Mouse (Mus musculus) kidney, postnatal 0 days (tissue): ENCODE measurements at regions not wholly inside any gene's neighbourhood (a gene's known extent, or its start where the extent isn't known, plus 50 kb on each side); places are given as distances from the start of the nearest gene placed in this dataset.
A peak's percentile ranks its signal among the peaks of the same experiment; 100 is the strongest.

Experiments
- ATAC-seq: fragments of 200-750 bp; cut with Nextera tagmentation; replicated peaks from 2 replicates; pipeline ENCODE4 v1.8.0; 2017; ENCODE audit warnings: low read depth, moderate number of reproducible peaks, moderate TSS enrichment, moderate library complexity; ENCODE audit not compliant: low FRiP score
- DNase-seq: peaks from one replicate; pipeline ENCODE4 v3.0.0-alpha.2; 2016; ENCODE audit warnings: low spot score
- H3K27ac ChIP-seq: fragments of 300-500 bp; sonication (generic); 2 replicates; pipeline ENCODE4 v1.5.1; 2014; ENCODE audit warnings: mild to moderate bottlenecking
- H3K27me3 ChIP-seq: fragments of 300-500 bp; sonication (generic); 2 replicates; pipeline ENCODE4 v1.6.1; 2014; ENCODE audit warnings: low read length, mixed read lengths; ENCODE audit not compliant: insufficient read depth
- H3K36me3 ChIP-seq: fragments of 300-500 bp; sonication (generic); 2 replicates; pipeline ENCODE4 v1.6.1; 2014; ENCODE audit warnings: low read length, mixed read lengths; ENCODE audit not compliant: insufficient read depth
- H3K4me1 ChIP-seq: fragments of 300-500 bp; sonication (generic); replicated peaks from 2 replicates; pipeline ENCODE4 v1.6.1; 2014; ENCODE audit warnings: antibody characterized with exemption, low read length, mixed read lengths; ENCODE audit not compliant: insufficient read depth
- H3K4me2 ChIP-seq: fragments of 300-500 bp; sonication (generic); 2 replicates; pipeline ENCODE4 v1.6.1; 2014; ENCODE audit warnings: mild to moderate bottlenecking, low read length, moderate library complexity, mixed read lengths
- H3K4me3 ChIP-seq: fragments of 300-500 bp; sonication (generic); replicated peaks from 2 replicates; pipeline ENCODE4 v1.5.1; 2014; ENCODE audit warnings: low read depth, low read length
- H3K9ac ChIP-seq: fragments of 300-500 bp; sonication (generic); 2 replicates; pipeline ENCODE4 v1.6.1; 2014; ENCODE audit warnings: low read depth, low read length
- H3K9me3 ChIP-seq: fragments of 300-500 bp; sonication (generic); replicated peaks from 2 replicates; pipeline ENCODE4 v1.6.1; 2016; ENCODE audit warnings: low read length, inconsistent platforms, mixed read lengths
- CTCF ChIP-seq: IDR thresholded peaks from 2 replicates; pipeline ENCODE4 v1.5.1; 2016; ENCODE audit warnings: antibody characterized with exemption, low read depth, mild to moderate bottlenecking, moderate library complexity
- WGBS: fragments of 180-500 bp; shearing (Covaris S2); extraction: QIAGEN DNeasy Blood & Tissue Kit; methylation state at CpG from one replicate; pipeline ENCODE4 v1.1.7; 2014; 5-methylcytosine and 5-hydroxymethylcytosine counted together

DNA sequence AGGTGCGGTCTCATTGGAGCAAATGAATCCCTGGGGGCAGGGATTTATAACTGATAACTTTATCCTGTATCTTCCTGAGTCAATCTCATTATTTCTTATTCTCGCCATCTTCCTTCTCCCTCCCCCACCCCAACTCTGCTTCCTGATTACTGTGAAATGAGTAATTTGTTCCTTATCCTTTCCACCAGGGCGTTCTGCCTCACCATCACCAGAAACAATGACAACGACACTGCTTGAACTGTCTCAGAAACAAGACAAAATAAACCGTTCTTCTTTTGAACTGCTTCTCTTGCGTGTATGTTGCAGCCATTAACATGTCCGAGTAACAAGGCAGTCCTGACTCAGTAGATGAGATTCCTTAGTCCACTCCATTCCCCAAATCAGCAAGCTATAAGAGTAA is 246.0 kb upstream of the Trib2 start:
- Histone ChIP-seq H3K9ac (no peak overlapping the region), H3K4me3 (no peak overlapping the region), H3K4me2 (no peak overlapping the region), H3K4me1 (no peaks in the 10 kb centered on the region), H3K27ac (no peak overlapping the region), H3K36me3 (no peaks in the 10 kb centered on the region), H3K27me3 (no peaks in the 10 kb centered on the region), H3K9me3 (no peaks in the 10 kb centered on the region)
- ATAC-seq (no peak), DNase-seq (no peak)
- 85% methylated on average over 7 of the region's 7 CpGs for WGBS
- TF ChIP-seq CTCF = no peak

DNA sequence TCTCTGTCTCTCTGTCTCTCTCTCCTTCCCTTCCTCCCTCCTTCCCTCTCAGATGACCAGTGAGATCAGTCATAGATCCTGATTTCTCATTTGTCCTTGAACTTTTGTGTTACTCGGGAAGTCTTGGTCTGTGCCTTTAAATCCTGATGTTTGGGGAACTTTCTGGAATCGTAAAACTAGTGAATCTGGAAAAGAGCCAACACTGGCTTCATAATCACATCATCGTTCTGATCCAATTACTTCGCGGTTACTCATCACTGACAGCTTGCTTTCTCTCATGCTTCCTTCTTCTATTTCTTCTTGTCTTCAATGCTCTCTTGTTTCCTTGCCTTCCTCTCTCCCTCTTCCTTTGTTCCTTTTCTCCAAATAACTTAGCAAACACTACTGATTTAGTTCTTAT is 243.7 kb upstream of the Trib2 start:
- Histone ChIP-seq H3K4me1 (no peaks in the 10 kb centered on the region), H3K36me3 (no peaks in the 10 kb centered on the region), H3K27ac (no peak overlapping the region), H3K27me3 (no peaks in the 10 kb centered on the region), H3K4me3 (no peak overlapping the region), H3K4me2 (no peak overlapping the region), H3K9ac (no peak overlapping the region), H3K9me3 (no peaks in the 10 kb centered on the region)
- DNase-seq = peak; percentile 50
- ATAC-seq = no peak
- no peak for TF ChIP-seq CTCF
- WGBS = 46% methylated on average over 5 of the region's 5 CpGs

GRCm38 (mm10) chr12:16058255-16058654 is 241.5 kb upstream of the Trib2 start:
- ATAC-seq (no peak), DNase-seq (no peak)
- WGBS = 75% methylated on average over 3 of the region's 3 CpGs
- TF ChIP-seq CTCF = no peak
- H3K4me3 ChIP-seq = no peak overlapping the region
- H3K27me3 ChIP-seq = no peaks in the 10 kb centered on the region
- H3K9me3 ChIP-seq = no peaks in the 10 kb centered on the region
- H3K4me1 ChIP-seq = no peaks in the 10 kb centered on the region
- no peak overlapping the region for H3K9ac ChIP-seq
- no peaks in the 10 kb centered on the region for H3K36me3 ChIP-seq
- H3K27ac ChIP-seq = no peak overlapping the region
- H3K4me2 ChIP-seq = no peak overlapping the region

GRCm38 (mm10) chr12:16056831-16057230 is 240.1 kb upstream of the Trib2 start:
- Histone ChIP-seq H3K4me3 (no peak overlapping the region), H3K4me1 (no peaks in the 10 kb centered on the region), H3K9ac (no peak overlapping the region), H3K27ac (no peak overlapping the region), H3K9me3 (no peaks in the 10 kb centered on the region), H3K4me2 (no peak overlapping the region), H3K36me3 (no peaks in the 10 kb centered on the region), H3K27me3 (no peaks in the 10 kb centered on the region)
- no peak for TF ChIP-seq CTCF
- ATAC-seq (no peak), DNase-seq (no peak)
- WGBS = 64% methylated on average over 2 of the region's 2 CpGs

GRCm38 (mm10) chr12:16056216-16056615 is 239.5 kb upstream of the Trib2 start:
- WGBS = 38% methylated on average over 1 of the region's 1 CpGs
- Histone ChIP-seq H3K9ac (no peak overlapping the region), H3K4me1 (no peaks in the 10 kb centered on the region), H3K4me2 (no peak overlapping the region), H3K9me3 (no peaks in the 10 kb centered on the region), H3K27me3 (no peaks in the 10 kb centered on the region), H3K27ac (no peak overlapping the region), H3K36me3 (no peaks in the 10 kb centered on the region), H3K4me3 (no peak overlapping the region)
- ATAC-seq = no peak
- TF ChIP-seq CTCF = no peak
- no peak for DNase-seq

DNA sequence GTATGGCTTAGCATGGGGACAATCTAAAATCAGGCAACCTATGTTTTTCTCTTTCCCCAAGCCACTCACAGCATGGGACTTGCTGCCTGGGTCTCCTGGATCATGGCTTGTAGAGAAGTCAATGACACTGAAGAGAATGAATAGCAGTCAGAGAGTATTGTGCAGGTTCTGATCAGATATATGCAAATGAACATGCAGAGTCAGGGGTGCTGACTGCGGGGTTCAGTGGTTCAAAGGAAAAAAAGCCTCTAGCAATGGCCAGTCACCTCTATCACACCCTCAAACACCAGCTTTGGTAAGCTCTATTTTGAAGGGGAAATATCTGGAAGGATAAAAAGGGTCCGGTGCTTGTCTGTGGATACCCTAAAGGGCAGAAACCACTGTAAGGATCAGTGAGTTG is 237.9 kb upstream of the Trib2 start:
- H3K27me3 ChIP-seq = no peaks in the 10 kb centered on the region
- H3K9ac ChIP-seq = no peak overlapping the region
- TF ChIP-seq CTCF = no peak
- no peak for DNase-seq
- H3K4me2 ChIP-seq = no peak overlapping the region
- no peaks in the 10 kb centered on the region for H3K36me3 ChIP-seq
- 79% methylated on average over 2 of the region's 2 CpGs for WGBS
- H3K4me3 ChIP-seq = no peak overlapping the region
- no peak for ATAC-seq
- H3K27ac ChIP-seq = no peak overlapping the region
- no peaks in the 10 kb centered on the region for H3K9me3 ChIP-seq
- no peaks in the 10 kb centered on the region for H3K4me1 ChIP-seq

DNA sequence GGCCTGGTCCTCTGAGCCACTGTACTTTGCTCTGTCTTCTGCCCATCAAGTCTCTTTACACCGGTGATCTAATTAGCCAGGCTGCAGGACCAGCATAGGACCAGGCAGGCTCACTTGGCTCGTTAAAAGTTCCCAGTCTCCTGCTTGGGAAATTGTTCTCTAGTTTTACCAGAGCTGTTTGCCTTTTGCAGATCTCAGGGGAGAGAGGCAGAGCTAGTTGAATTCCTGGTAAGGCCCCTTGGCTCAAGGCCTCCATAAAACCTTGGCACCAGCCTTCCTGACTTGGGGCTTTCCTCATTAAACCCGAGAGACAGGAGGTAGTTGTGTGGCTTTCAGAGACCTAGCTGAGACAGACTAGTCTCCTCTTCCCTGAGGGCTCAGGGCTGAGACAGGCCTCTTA is 237.0 kb upstream of the Trib2 start:
- ATAC-seq (no peak), DNase-seq (no peak)
- WGBS = 41% methylated on average over 3 of the region's 3 CpGs
- no peak overlapping the region for H3K4me3 ChIP-seq
- H3K27ac ChIP-seq = no peak overlapping the region
- no peak for TF ChIP-seq CTCF
- H3K36me3 ChIP-seq = no peaks in the 10 kb centered on the region
- no peaks in the 10 kb centered on the region for H3K4me1 ChIP-seq
- no peaks in the 10 kb centered on the region for H3K27me3 ChIP-seq
- H3K9ac ChIP-seq = no peak overlapping the region
- H3K4me2 ChIP-seq = no peak overlapping the region
- H3K9me3 ChIP-seq = no peaks in the 10 kb centered on the region
